9 mouse cellular contexts compared by ENCODE assay signal in genomic region chr1:25828971-25829920, GRCm38 (mm10). TPM values are rescaled to one million over a fixed set of nuclear protein-coding genes. Genes with fewer than 3 reads are reported as not detected.
DNase-seq lines count a peak whose midpoint lies in the region; ATAC-seq and TF ChIP-seq lines count a peak whose summit lies in the region.
"Had no signal": no experiment of that assay in that cellular context is flagged by ENCODE, and none has a peak within 500 bp of the region (broad histone marks: within the 10 kb centered on the region; RNA-seq: fewer than 3 reads in every experiment).

TSS of gene Adgrb3 (minus strand) at chr1:25829707.

- H3K27ac ChIP-seq in lung, postnatal 0 days (ENCODE audit: low read length), result no peak within 1 kb of the TSS
- H3K27ac ChIP-seq in forebrain, embryonic 10.5 days, result peak within 1 kb of the TSS; percentile 90

- no peak for ATAC-seq in lung, postnatal 0 days

- TF ChIP-seq CTCF in lung, postnatal 0 days (IDR thresholded peaks at IDR 0.05), result no peak

- no peak for TF ChIP-seq EP300 in lung, postnatal 0 days (IDR thresholded peaks at IDR 0.05)

- 5% methylated on average over 26 of the region's 32 CpGs for WGBS in lung, postnatal 0 days
- WGBS in forebrain, embryonic 10.5 days, result 2% methylated on average over 31 of the region's 32 CpGs

- no peak within 1 kb of the TSS for H3K9ac ChIP-seq in lung, postnatal 0 days (replicated peaks; ENCODE audit: low read depth)

- peak within 1 kb of the TSS; percentile 82 for H3K4me2 ChIP-seq in lung, postnatal 0 days (replicated peaks; ENCODE audit: low read depth, low read length)

- no peaks in the 10 kb centered on the region for H3K9me3 ChIP-seq in lung, postnatal 0 days (ENCODE audit: low read length)
- H3K9me3 ChIP-seq in forebrain, embryonic 10.5 days, result no peaks in the 10 kb centered on the region

- no peak for DNase-seq in lung, postnatal 0 days (ENCODE audit: low spot score)
- no peak for DNase-seq in lung, postnatal 36 days
- peak; percentile 24 for DNase-seq in forebrain, embryonic 10.5 days (ENCODE audit: extremely low spot score, low spot score)
- DNase-seq in layer of hippocampus, postnatal 25 days (ENCODE audit: extremely low spot score in 1 of 2, low spot score in 1 of 2), result no peak
- peak; percentile 38 for DNase-seq in neural tube, embryonic 10.5 days (ENCODE audit: extremely low spot score, low spot score)
- DNase-seq in thymus, postnatal 36 days, result no peak
- no peak for DNase-seq in gastrocnemius, postnatal 25 days
- no peak for DNase-seq in ovary, postnatal 14 days (ENCODE audit: low spot score)

- no peaks in the 10 kb centered on the region for H3K36me3 ChIP-seq in lung, postnatal 0 days (ENCODE audit: insufficient read depth, low read length)
- no peaks in the 10 kb centered on the region for H3K36me3 ChIP-seq in forebrain, embryonic 10.5 days (replicated peaks)

- H3K4me3 ChIP-seq in lung, postnatal 0 days (ENCODE audit: low read depth, low read length), result peak within 1 kb of the TSS; percentile 41
- H3K4me3 ChIP-seq in forebrain, embryonic 10.5 days, result peak within 1 kb of the TSS; percentile 65
- H3K4me3 ChIP-seq: myocyte had no signal

- H3K27me3 ChIP-seq in lung, postnatal 0 days (replicated peaks; ENCODE audit: insufficient read depth, low read length), result peaks cover 9% of the 10 kb centered on the region
- peaks cover 24% of the 10 kb centered on the region for H3K27me3 ChIP-seq in forebrain, embryonic 10.5 days (ENCODE audit: poor library complexity, severe bottlenecking)

- H3K4me1 ChIP-seq in lung, postnatal 0 days (ENCODE audit: insufficient read depth, low read depth, low read length), result no peaks in the 10 kb centered on the region
- H3K4me1 ChIP-seq in forebrain, embryonic 10.5 days, result peaks cover 56% of the 10 kb centered on the region

RNA-seq across cellular contexts. Expression of gene Adgrb3, which starts in this region (rescaled TPM):
- 0.05 TPM in 1 of 2 replicates, not detected in the other for polyA plus RNA-seq in lung, postnatal 0 days (2015; fragmentation: Nextera tagmentation; extraction: Ambion mirVana)
- 2.5 and 3.4 TPM in 2 replicates for polyA plus RNA-seq in forebrain, embryonic 10.5 days (2016; fragmentation: Nextera tagmentation; extraction: Ambion mirVana)
- 100 to 1,000 TPM; 106 to 121 TPM for total RNA-seq in layer of hippocampus, postnatal 25 days (2021)
- total RNA-seq in gastrocnemius, postnatal 25 days (2021), result under 1 TPM in 1 of 2 experiments, not detected in 1; 0.08 TPM
- polyA plus RNA-seq: myocyte had no signal

Comparison
In these comparisons a context has a peak if more than half of its experiments do, and no peak if none do; other contexts are left out.
1. RNA of gene Adgrb3 (total RNA-seq): 106 to 121 TPM in layer of hippocampus, postnatal 25 days; 0.08 TPM in gastrocnemius, postnatal 25 days; every median in the first group is over 10 times any median in the second.
2. DNase-seq: peak in forebrain, embryonic 10.5 days (single experiment) and neural tube, embryonic 10.5 days (single experiment); none in lung, postnatal 0 days (single experiment), lung, postnatal 36 days (single experiment), layer of hippocampus, postnatal 25 days (0 of 2), thymus, postnatal 36 days (0 of 2), gastrocnemius, postnatal 25 days (single experiment) and ovary, postnatal 14 days (single experiment).